Mouse (Mus musculus): ENCODE data around the gene Pex19. TPM values are rescaled to one million over a fixed set of nuclear protein-coding genes. Genes with fewer than 3 reads are reported as not detected.

Gene Pex19
- total RNA-seq, 1 experiment from 2014 or later = 41.4 TPM

DNA sequence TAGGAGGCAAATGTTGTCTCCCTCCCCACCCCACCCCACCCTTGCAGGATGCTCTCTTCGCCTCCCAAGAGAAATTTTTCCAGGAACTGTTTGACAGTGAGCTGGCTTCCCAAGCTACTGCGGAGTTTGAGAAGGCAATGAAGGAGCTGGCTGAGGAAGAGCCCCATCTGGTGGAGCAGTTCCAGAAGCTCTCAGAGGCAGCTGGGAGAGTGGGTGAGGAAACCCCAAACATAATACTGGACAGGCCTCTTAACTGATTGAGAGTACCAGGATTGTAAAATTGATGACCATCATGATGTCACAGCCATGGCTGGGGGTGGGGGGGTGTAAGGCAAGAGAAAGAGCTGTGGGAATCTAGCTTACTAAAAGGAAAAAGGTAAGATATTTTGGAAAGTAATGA is 2.6 kb downstream of the Pex19 start:
- no peak for ATAC-seq (ENCODE audit: extremely low read depth, insufficient number of reproducible peaks, low FRiP score, poor library complexity, severe bottlenecking)

DNA sequence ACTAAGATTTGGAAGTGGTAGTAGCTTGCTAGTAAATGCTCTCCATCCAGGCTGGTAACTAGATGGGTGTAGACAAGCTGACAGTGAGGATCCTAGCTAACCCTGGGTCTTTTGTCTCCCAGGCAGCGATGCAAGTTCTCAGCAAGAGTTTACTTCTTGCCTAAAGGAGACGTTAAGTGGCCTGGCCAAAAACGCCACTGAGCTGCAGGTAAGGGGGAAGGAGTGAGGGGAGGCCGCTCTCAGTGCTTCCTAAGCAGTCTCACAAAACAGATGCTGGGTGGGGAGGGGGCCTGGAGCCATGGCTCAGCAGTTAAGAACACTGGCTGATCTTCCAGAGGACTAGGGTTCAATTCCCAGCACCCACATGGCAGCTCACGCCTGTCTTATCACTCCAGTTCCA is 3.2 kb downstream of the Pex19 start:
- no peak for ATAC-seq (ENCODE audit: extremely low read depth, insufficient number of reproducible peaks, low FRiP score, poor library complexity, severe bottlenecking)

DNA sequence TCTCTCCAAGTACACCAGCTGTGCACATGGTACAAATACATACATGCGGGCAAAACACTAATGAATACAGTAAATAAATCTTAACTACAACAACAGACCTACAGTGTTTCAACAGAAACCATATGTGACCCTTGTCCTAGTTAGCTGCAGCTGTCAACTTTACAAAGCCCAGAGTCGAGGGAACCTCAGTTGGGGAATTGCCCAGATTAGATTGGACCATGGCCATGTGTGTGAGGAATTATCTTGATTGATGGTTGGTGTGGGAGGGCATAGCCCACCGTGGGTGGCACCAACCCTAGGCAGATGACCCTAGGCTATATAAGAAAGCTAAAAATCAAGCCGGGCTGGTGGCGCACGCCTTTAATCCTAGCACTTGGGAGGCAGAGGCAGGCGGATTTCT is 5.8 kb downstream of the Pex19 start:
- ATAC-seq (ENCODE audit: extremely low read depth, insufficient number of reproducible peaks, low FRiP score, poor library complexity, severe bottlenecking) = no peak

GRCm38 (mm10) chr1:172133535-172133934 is 7.0 kb downstream of the Pex19 start:
- no peak for ATAC-seq (ENCODE audit: extremely low read depth, insufficient number of reproducible peaks, low FRiP score, poor library complexity, severe bottlenecking)

DNA sequence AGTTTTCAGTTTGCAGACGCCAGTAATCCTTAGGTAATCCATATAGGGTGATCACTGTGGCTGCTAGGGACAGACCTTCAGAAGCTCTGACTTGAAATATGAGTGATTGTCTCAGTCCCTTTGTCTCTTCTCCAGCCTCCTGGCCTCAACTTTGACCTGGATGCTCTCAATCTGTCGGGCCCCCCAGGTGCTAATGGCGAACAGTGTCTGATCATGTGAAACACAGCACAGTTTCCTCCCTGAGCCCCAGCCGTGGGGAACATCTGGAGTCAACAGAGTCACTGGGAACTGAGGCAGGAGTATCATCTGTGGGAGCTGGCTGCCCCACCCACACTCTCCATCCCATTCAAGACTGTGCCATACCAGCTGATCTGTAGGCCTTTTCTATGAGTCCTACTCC is 7.5 kb downstream of the Pex19 start:
- no peak for ATAC-seq (ENCODE audit: extremely low read depth, insufficient number of reproducible peaks, low FRiP score, poor library complexity, severe bottlenecking)

- ATAC-seq (ENCODE audit: extremely low read depth, insufficient number of reproducible peaks, low FRiP score, poor library complexity, severe bottlenecking) = no peak
These were observed 13.6 kb downstream of the Pex19 start for GRCm38 (mm10) chr1:172140160-172140559.

GRCm38 (mm10) chr1:172140825-172141224 is 14.3 kb downstream of the Pex19 start:
- ATAC-seq (ENCODE audit: extremely low read depth, insufficient number of reproducible peaks, low FRiP score, poor library complexity, severe bottlenecking) = no peak

GRCm38 (mm10) chr1:172141529-172141928 is 15.0 kb downstream of the Pex19 start:
- ATAC-seq (ENCODE audit: extremely low read depth, insufficient number of reproducible peaks, low FRiP score, poor library complexity, severe bottlenecking) = no peak

- peak; percentile 70 for ATAC-seq (ENCODE audit: extremely low read depth, insufficient number of reproducible peaks, low FRiP score, poor library complexity, severe bottlenecking)
These were observed 17.0 kb downstream of the Pex19 start for GRCm38 (mm10) chr1:172143570-172143969.

DNA sequence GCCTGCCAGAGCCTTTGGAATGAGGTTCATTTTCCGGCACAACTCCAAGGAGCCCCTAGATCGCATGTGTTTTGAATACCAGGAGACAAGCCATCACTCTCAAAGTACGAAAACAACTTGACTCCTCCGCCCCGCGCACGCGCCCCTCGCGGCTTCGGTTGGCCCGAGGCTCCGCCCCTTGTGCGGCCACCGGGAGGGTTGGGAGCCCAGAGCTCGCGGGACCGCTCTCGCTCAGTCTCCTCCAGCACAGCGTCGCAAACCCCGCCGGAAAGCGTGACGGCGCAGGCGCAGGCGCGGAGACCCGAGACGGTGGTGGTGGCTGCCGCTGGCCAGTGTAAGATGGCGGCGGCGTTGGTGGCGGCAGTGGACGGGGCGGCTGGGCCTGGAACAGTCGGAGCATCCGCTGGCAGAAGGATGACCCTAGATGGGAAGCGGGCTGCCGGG is 21.3 kb downstream of the Pex19 start, which contains the start of gene Dcaf8:
Gene Dcaf8, plus strand, starts transcription at position 250 of the 444 bp plus-strand sequence.
- peak; percentile 94 for ATAC-seq (ENCODE audit: extremely low read depth, insufficient number of reproducible peaks, low FRiP score, poor library complexity, severe bottlenecking)

GRCm38 (mm10) chr1:172148279-172148954 is 21.9 kb downstream of the Pex19 start:
- ATAC-seq (ENCODE audit: extremely low read depth, insufficient number of reproducible peaks, low FRiP score, poor library complexity, severe bottlenecking) = no peak

DNA sequence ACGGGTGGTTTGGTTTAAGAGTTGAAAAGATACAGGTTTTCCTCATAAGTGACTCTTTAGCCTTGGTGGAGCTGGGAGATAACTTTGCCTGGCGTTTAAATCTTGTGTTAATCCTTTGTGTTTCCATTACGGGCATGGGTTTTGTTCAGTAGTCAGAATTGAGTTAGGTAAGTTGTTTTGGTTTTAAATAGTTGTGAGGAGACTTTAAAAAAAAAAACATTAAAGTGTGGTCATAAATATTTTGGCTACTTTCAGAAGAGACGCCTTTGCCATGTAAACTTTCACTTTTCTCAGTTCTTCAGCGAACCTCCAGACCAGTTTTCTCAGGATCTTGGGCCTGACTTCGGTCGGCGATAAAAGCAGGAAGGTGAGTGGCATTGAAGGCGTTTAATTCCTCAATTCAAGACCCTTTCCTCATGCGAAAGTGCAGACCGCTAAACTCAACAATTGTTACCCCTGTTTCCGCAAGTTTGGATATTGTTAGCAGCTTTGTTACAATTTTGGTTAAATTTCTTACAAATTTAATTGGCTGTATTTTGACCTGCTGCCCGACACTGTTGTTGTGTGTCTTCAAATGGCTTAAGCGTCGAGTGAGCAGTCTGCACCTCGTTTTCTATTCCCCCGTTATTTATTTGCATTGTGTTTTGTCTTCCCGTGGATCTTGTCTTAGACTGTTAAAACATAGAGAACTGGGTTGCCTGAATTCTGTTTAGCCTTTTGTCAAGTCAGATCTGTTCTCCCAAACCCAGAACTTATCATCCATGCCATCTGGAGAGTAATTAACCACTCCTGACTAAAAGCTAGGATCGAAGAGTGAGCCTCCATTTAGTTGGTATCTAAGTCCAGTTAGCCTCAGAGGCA is 22.6 kb downstream of the Pex19 start:
- ATAC-seq (ENCODE audit: extremely low read depth, insufficient number of reproducible peaks, low FRiP score, poor library complexity, severe bottlenecking) = no peak

DNA sequence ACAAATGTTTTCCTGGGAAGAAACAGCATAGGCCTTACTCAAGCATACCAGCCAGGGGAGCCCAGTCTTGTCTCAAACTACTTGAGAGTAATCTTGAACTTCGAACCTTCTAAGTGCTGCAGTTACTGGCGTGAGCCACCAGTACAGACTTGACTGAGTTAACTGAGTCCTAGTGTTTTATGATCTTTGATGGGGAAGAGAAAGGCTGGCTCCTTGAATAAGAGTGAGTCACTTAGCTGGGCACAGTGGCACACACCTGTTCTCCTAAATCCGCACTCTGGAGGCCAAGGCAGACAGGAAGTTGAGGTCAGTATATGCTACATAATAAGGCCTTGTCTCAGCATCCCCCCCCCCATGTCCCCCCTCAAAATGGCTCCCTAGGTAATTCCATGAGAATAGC is 28.0 kb downstream of the Pex19 start:
- ATAC-seq (ENCODE audit: extremely low read depth, insufficient number of reproducible peaks, low FRiP score, poor library complexity, severe bottlenecking) = no peak

GRCm38 (mm10) chr1:172155518-172155917 is 29.0 kb downstream of the Pex19 start:
- no peak for ATAC-seq (ENCODE audit: extremely low read depth, insufficient number of reproducible peaks, low FRiP score, poor library complexity, severe bottlenecking)

DNA sequence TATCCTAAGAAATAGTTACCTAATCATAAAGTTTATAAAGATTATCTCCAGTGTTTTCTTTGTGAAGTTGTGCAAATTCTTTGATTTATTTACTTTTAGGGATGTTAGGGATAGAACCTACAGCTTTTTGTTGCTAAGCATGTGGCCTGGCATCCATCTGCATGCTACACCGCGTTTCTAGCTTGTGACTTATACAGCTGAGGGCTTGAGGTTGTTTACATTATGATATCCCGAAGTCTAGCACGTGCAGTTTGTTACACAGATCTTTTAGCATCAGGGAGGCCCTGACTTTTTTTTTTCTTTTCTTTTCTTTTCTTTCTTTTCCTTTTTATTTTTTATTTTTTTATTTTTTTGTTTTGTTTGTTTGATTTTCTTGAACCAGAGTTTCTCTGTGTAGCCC is 33.4 kb downstream of the Pex19 start:
- ATAC-seq (ENCODE audit: extremely low read depth, insufficient number of reproducible peaks, low FRiP score, poor library complexity, severe bottlenecking) = no peak

DNA sequence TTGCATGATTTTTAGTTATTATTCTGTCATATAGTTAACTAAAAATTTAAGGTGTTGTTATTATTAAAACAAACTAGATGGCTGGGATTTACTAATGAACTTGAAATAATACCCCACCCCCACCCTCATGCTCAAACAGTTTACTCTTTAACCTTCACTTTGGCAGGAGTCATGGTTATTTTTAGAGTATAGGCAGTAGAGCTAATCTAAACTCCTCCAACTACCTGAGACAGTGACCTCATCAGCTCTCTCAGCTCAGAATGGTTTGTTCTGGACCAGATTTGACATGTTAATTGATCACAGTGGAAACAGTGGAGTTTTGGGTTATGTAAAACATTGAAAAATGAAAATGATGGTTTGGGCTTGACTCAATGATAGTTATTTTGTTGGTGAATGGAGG is 34.0 kb downstream of the Pex19 start:
- no peak for ATAC-seq (ENCODE audit: extremely low read depth, insufficient number of reproducible peaks, low FRiP score, poor library complexity, severe bottlenecking)

DNA sequence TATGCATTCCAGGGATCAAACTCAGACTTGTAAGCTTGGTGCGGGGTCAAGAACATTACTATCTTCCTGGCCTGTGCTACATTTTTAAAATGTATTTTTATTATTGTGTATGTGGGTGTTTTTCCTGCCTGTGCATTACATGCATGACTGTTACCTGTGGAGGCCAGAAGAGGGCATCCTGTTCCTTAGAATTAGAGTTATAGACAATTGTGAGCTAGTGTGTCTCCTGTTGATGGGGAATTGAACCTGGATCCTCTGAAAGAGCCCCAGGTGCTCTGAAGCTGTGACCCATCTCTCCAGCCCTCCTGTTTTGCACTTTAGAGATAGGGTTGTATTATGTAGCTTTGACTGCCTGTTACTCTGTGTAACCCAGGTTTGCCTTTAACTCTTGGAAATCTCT is 35.5 kb downstream of the Pex19 start:
- ATAC-seq (ENCODE audit: extremely low read depth, insufficient number of reproducible peaks, low FRiP score, poor library complexity, severe bottlenecking) = peak; percentile 60; the same call in 1 of the 2 replicates

DNA sequence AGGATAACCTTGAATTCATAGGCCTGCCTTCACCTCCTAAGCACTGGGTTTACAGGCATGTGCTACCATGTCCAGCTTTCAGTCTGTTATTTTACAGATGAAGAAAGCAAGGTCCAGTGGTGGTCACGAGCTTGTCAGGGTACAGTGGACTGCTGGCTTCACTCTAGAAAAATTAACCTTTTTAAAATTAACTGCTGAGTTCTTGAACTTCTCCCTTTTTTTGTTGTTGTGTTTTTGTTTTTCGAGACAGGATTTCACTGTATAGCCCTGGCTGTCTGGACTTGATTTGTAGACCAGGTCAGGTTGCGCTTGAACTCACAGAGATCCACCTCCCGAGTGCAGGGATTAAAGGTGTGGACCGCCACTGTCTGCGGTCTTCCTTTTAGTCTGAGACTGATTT is 36.4 kb downstream of the Pex19 start:
- no peak for ATAC-seq (ENCODE audit: extremely low read depth, insufficient number of reproducible peaks, low FRiP score, poor library complexity, severe bottlenecking)

GRCm38 (mm10) chr1:172167911-172168310 is 41.4 kb downstream of the Pex19 start:
- ATAC-seq (ENCODE audit: extremely low read depth, insufficient number of reproducible peaks, low FRiP score, poor library complexity, severe bottlenecking) = no peak

- no peak for ATAC-seq (ENCODE audit: extremely low read depth, insufficient number of reproducible peaks, low FRiP score, poor library complexity, severe bottlenecking)
These were observed 43.3 kb downstream of the Pex19 start for GRCm38 (mm10) chr1:172169809-172170208.
